Mouse (Mus musculus): ENCODE measurements around the gene Rpl10a. TPM values are rescaled to one million over a fixed set of nuclear protein-coding genes. Genes with fewer than 3 reads are reported as not detected.
"Not testable (repeated sequence)": the region's sequence is repeated elsewhere in the genome, so short reads cannot be mapped to it uniquely, and the experiment has no call there.

The Rpl10a gene
- polyA plus RNA-seq, 1 experiment from 2014 or later, result 491 TPM

GRCm38 (mm10) chr17:28350466-28351352 lies 22.4 kb downstream of the Rpl10a start, which contains the start of gene Tead3:
Gene Tead3, minus strand, starts transcription at chr17:28350817.
- ATAC-seq (ENCODE audit: low FRiP score, low TSS enrichment) (peak; percentile 83), DNase-seq (ENCODE audit: low spot score) (peak; percentile 94)
- Histone ChIP-seq H3K27me3 (ENCODE audit: control insufficient read depth, insufficient read depth, low read length) (no peaks in the 10 kb centered on the region), H3K4me3 (ENCODE audit: low read depth, low read length) (peak within 1 kb of the TSS; percentile 88), H3K27ac (replicated peaks) (peak within 1 kb of the TSS; percentile 99), H3K4me1 (replicated peaks; ENCODE audit: control insufficient read depth, insufficient read depth) (peaks cover 10% of the 10 kb centered on the region), H3K9ac (ENCODE audit: low read length) (peak within 1 kb of the TSS; percentile 97), H3K4me2 (replicated peaks; ENCODE audit: low read depth) (peak within 1 kb of the TSS; percentile 87), H3K36me3 (ENCODE audit: control insufficient read depth, insufficient read depth, low read length) (no peaks in the 10 kb centered on the region), H3K9me3 (ENCODE audit: control insufficient read depth, low read length) (no peaks in the 10 kb centered on the region)
- under 1% methylated on average over 56 of the region's 73 CpGs for WGBS
- TF ChIP-seq CTCF (IDR thresholded peaks at IDR 0.05; ENCODE audit: low read depth) (peak; percentile 45), EP300 (optimal IDR thresholded peaks at IDR 0.05) (peak; percentile 82)

GRCm38 (mm10) chr17:28351353-28351890 lies 23.2 kb downstream of the Rpl10a start:
- Histone ChIP-seq H3K27me3 (ENCODE audit: control insufficient read depth, insufficient read depth, low read length) (no peaks in the 10 kb centered on the region), H3K9me3 (ENCODE audit: control insufficient read depth, low read length) (no peaks in the 10 kb centered on the region), H3K9ac (ENCODE audit: low read length) (peak overlapping the region; percentile 86), H3K4me2 (replicated peaks; ENCODE audit: low read depth) (peak overlapping the region; percentile 87), H3K27ac (replicated peaks) (peak overlapping the region; percentile 99), H3K4me1 (replicated peaks; ENCODE audit: control insufficient read depth, insufficient read depth) (peaks cover 4% of the 10 kb centered on the region; the same call in 1 of the 2 replicates), H3K36me3 (ENCODE audit: control insufficient read depth, insufficient read depth, low read length) (no peaks in the 10 kb centered on the region), H3K4me3 (ENCODE audit: low read depth, low read length) (peak overlapping the region; percentile 88)
- DNase-seq (ENCODE audit: low spot score), result no peak
- 1% methylated on average over 23 of the region's 29 CpGs for WGBS
- no peak for TF ChIP-seq CTCF (IDR thresholded peaks at IDR 0.05; ENCODE audit: low read depth)
- TF ChIP-seq EP300 (optimal IDR thresholded peaks at IDR 0.05), result no peak
- ATAC-seq (ENCODE audit: low FRiP score, low TSS enrichment), result no peak

- peak overlapping the region; percentile 99 for H3K27ac ChIP-seq (replicated peaks)
- 0 out of 2 replicates have a peak overlapping the region, but pooled peaks have one; percentile 88 for H3K4me3 ChIP-seq (ENCODE audit: low read depth, low read length)
- WGBS, result 37% methylated on average over 11 of the region's 11 CpGs
These were observed 23.7 kb downstream of the Rpl10a start for GRCm38 (mm10) chr17:28352018-28352417.

GRCm38 (mm10) chr17:28355871-28356270 lies 27.6 kb downstream of the Rpl10a start:
- WGBS, result 87% methylated on average over 12 of the region's 12 CpGs
- no peak overlapping the region for H3K9ac ChIP-seq (ENCODE audit: low read length)
- no peak overlapping the region for H3K27ac ChIP-seq (replicated peaks)
- DNase-seq (ENCODE audit: low spot score) (no peak), ATAC-seq (ENCODE audit: low FRiP score, low TSS enrichment) (no peak)
- H3K4me2 ChIP-seq (replicated peaks; ENCODE audit: low read depth), result no peak overlapping the region
- no peaks in the 10 kb centered on the region for H3K36me3 ChIP-seq (ENCODE audit: control insufficient read depth, insufficient read depth, low read length)
- H3K27me3 ChIP-seq (ENCODE audit: control insufficient read depth, insufficient read depth, low read length), result no peaks in the 10 kb centered on the region
- no peaks in the 10 kb centered on the region for H3K9me3 ChIP-seq (ENCODE audit: control insufficient read depth, low read length)
- no peaks in the 10 kb centered on the region for H3K4me1 ChIP-seq (replicated peaks; ENCODE audit: control insufficient read depth, insufficient read depth)
- H3K4me3 ChIP-seq (ENCODE audit: low read depth, low read length), result no peak overlapping the region
- TF ChIP-seq EP300 (optimal IDR thresholded peaks at IDR 0.05) (no peak), CTCF (IDR thresholded peaks at IDR 0.05; ENCODE audit: low read depth) (no peak)

More at GRCm38 (mm10) chr17:28352018-28352417, 23.7 kb downstream of the Rpl10a start:
- H3K36me3 ChIP-seq (ENCODE audit: control insufficient read depth, insufficient read depth, low read length), result no peaks in the 10 kb centered on the region
- ATAC-seq (ENCODE audit: low FRiP score, low TSS enrichment) (no peak), DNase-seq (ENCODE audit: low spot score) (no peak)
- TF ChIP-seq CTCF (IDR thresholded peaks at IDR 0.05; ENCODE audit: low read depth) (no peak), EP300 (optimal IDR thresholded peaks at IDR 0.05) (no peak)
- H3K4me1 ChIP-seq (replicated peaks; ENCODE audit: control insufficient read depth, insufficient read depth), result peaks cover 4% of the 10 kb centered on the region; the same call in 1 of the 2 replicates
- H3K9ac ChIP-seq (ENCODE audit: low read length), result no peak overlapping the region; the same call in 1 of the 2 replicates
- peak overlapping the region; percentile 87; the same call in 1 of the 2 replicates for H3K4me2 ChIP-seq (replicated peaks; ENCODE audit: low read depth)
- H3K27me3 ChIP-seq (ENCODE audit: control insufficient read depth, insufficient read depth, low read length), result no peaks in the 10 kb centered on the region
- no peaks in the 10 kb centered on the region for H3K9me3 ChIP-seq (ENCODE audit: control insufficient read depth, low read length)

- not testable (repeated sequence) for DNase-seq (ENCODE audit: low spot score); H3K4me2 ChIP-seq (replicated peaks; ENCODE audit: low read depth); H3K4me1 ChIP-seq (replicated peaks; ENCODE audit: control insufficient read depth, insufficient read depth); H3K27ac ChIP-seq (replicated peaks); H3K27me3 ChIP-seq (ENCODE audit: control insufficient read depth, insufficient read depth, low read length); H3K9me3 ChIP-seq (ENCODE audit: control insufficient read depth, low read length); H3K4me3 ChIP-seq (ENCODE audit: low read depth, low read length); H3K36me3 ChIP-seq (ENCODE audit: control insufficient read depth, insufficient read depth, low read length); ATAC-seq (ENCODE audit: low FRiP score, low TSS enrichment); H3K9ac ChIP-seq (ENCODE audit: low read length)
- WGBS, result 23% methylated on average over 21 of the region's 24 CpGs
These were observed 30.4 kb downstream of the Rpl10a start for GRCm38 (mm10) chr17:28358576-28359261.
